Mouse (Mus musculus) MEL (cell line): Measurements from ENCODE around the gene Cntf. TPM values are rescaled to one million over a fixed set of nuclear protein-coding genes. Genes with fewer than 3 reads are reported as not detected.

ENCODE experiments used
- DNase-seq: peaks from one replicate; pipeline ENCODE4 v3.0.0; 2011; ENCODE audit warnings: low read depth, low spot score
- H3K27ac ChIP-seq: 2 replicates; pipeline ENCODE4 v1.5.1; 2012; ENCODE audit warnings: low read depth, mild to moderate bottlenecking, control low read depth, low read length, moderate library complexity; ENCODE audit not compliant: control insufficient read depth
- H3K27me3 ChIP-seq, 2 experiments: fragments of 150-350 bp in 1 of 2; sonication (generic) in 1 of 2; 2 replicates each; pipeline ENCODE4 v1.6.1; 2012; ENCODE audit warnings: low read length in 2 of 2, mild to moderate bottlenecking in 2 of 2, improper control_type of control experiment in 1 of 2, moderate library complexity in 1 of 2; ENCODE audit not compliant: insufficient read depth in 2 of 2, control insufficient read depth in 1 of 2
- H3K36me3 ChIP-seq, 2 experiments: 2 replicates each; pipeline ENCODE4 v1.6.1; 2012 to 2014; ENCODE audit warnings: low read length in 2 of 2, improper control_type of control experiment in 1 of 2, inconsistent platforms in 1 of 2, mild to moderate bottlenecking in 1 of 2; ENCODE audit not compliant: insufficient read depth in 2 of 2, control insufficient read depth in 1 of 2
- H3K4me1 ChIP-seq, 2 experiments: fragments of 150-350 bp in 1 of 2; sonication (generic) in 1 of 2; 2 replicates each; pipeline ENCODE4 v1.6.1; 2012; ENCODE audit warnings: low read length in 2 of 2, improper control_type of control experiment in 1 of 2, mild to moderate bottlenecking in 1 of 2; ENCODE audit not compliant: insufficient read depth in 2 of 2, control insufficient read depth in 1 of 2
- H3K4me3 ChIP-seq, 2 experiments: fragments of 150-350 bp in 1 of 2; sonication (generic) in 1 of 2; 2 replicates each; pipeline ENCODE4 v1.5.1; 2012; ENCODE audit warnings: low read depth in 2 of 2, low read length in 2 of 2, mild to moderate bottlenecking in 2 of 2, moderate library complexity in 2 of 2, control low read depth in 1 of 2, improper control_type of control experiment in 1 of 2; ENCODE audit not compliant: control insufficient read depth in 1 of 2, insufficient read depth in 1 of 2
- H3K79me2 ChIP-seq: 2 replicates; pipeline ENCODE4 v1.6.1; 2012; ENCODE audit warnings: mild to moderate bottlenecking, low read length, moderate library complexity; ENCODE audit not compliant: control insufficient read depth, poor library complexity, insufficient read depth
- H3K9ac ChIP-seq: 2 replicates; pipeline ENCODE4 v1.6.1; 2012; ENCODE audit warnings: low read depth, mild to moderate bottlenecking, control low read depth, low read length, moderate library complexity; ENCODE audit not compliant: control insufficient read depth, poor library complexity, severe bottlenecking
- H3K9me3 ChIP-seq: fragments of 150-350 bp; sonication (generic); replicated peaks from 2 replicates; pipeline ENCODE4 v1.6.1; 2012; ENCODE audit warnings: mild to moderate bottlenecking, low read length, improper control_type of control experiment, moderate library complexity; ENCODE audit not compliant: insufficient read depth
- BHLHE40 ChIP-seq: IDR thresholded peaks from 2 replicates; pipeline ENCODE4 v1.6.1; 2012; ENCODE audit warnings: low read depth, mild to moderate bottlenecking, inconsistent platforms, low read length, improper control_type of control experiment, borderline replicate concordance
- CTCF ChIP-seq, 3 experiments: IDR thresholded peaks in 2 of 3; conservative IDR thresholded peaks in 1 of 3; 2 replicates each; pipeline ENCODE4 v1.5.1; 2011 to 2012; ENCODE audit warnings: low read length in 3 of 3, low read depth in 2 of 3, mild to moderate bottlenecking in 2 of 3, improper control_type of control experiment in 1 of 3, inconsistent platforms in 1 of 3, mixed read lengths in 1 of 3, moderate library complexity in 1 of 3; ENCODE audit not compliant: control insufficient read depth in 1 of 3, insufficient read depth in 1 of 3, poor library complexity in 1 of 3, severe bottlenecking in 1 of 3
- ELF1 ChIP-seq: IDR thresholded peaks from 2 replicates; pipeline ENCODE4 v1.6.1; 2014; ENCODE audit warnings: low read depth, mild to moderate bottlenecking, inconsistent platforms, low read length, improper control_type of control experiment, moderate library complexity
- EP300 ChIP-seq, 2 experiments: IDR thresholded peaks; 2 replicates each; pipeline ENCODE4 v1.6.1; 2011; ENCODE audit warnings: improper control_type of control experiment in 2 of 2, low read length in 2 of 2, low read depth in 1 of 2, mild to moderate bottlenecking in 1 of 2
- ETS1 ChIP-seq: IDR thresholded peaks from 2 replicates; pipeline ENCODE4 v1.6.1; 2012; ENCODE audit warnings: low read depth, mild to moderate bottlenecking, inconsistent platforms, low read length, improper control_type of control experiment, moderate library complexity
- GABPA ChIP-seq: IDR thresholded peaks from 2 replicates; pipeline ENCODE4 v1.6.1; 2012; ENCODE audit warnings: low read depth, mild to moderate bottlenecking, inconsistent platforms, low read length, improper control_type of control experiment, moderate library complexity
- KAT2A ChIP-seq: conservative IDR thresholded peaks from 2 replicates; pipeline ENCODE4 v1.6.1; 2012; ENCODE audit warnings: low read depth, low read length, improper control_type of control experiment, inconsistent platforms
- MAFK ChIP-seq: IDR thresholded peaks from 2 replicates; pipeline ENCODE4 v1.6.1; 2011; ENCODE audit warnings: low read depth, mild to moderate bottlenecking, low read length, improper control_type of control experiment, borderline replicate concordance
- MAZ ChIP-seq: IDR thresholded peaks from 2 replicates; pipeline ENCODE4 v1.6.1; 2012; ENCODE audit warnings: low read depth, mild to moderate bottlenecking, inconsistent platforms, low read length, improper control_type of control experiment
- MEF2A ChIP-seq: IDR thresholded peaks from 2 replicates; pipeline ENCODE4 v1.6.1; 2014; ENCODE audit warnings: low read depth, mild to moderate bottlenecking, inconsistent platforms, low read length, improper control_type of control experiment; ENCODE audit not compliant: poor library complexity, insufficient replicate concordance, severe bottlenecking; ENCODE audit errors: extremely low read depth
- MXI1 ChIP-seq: IDR thresholded peaks from 2 replicates; pipeline ENCODE4 v1.6.1; 2011; ENCODE audit warnings: mild to moderate bottlenecking, low read depth, low read length, improper control_type of control experiment
- MYB ChIP-seq: IDR thresholded peaks from 2 replicates; pipeline ENCODE4 v1.6.1; 2011; ENCODE audit warnings: mild to moderate bottlenecking, low read depth, low read length, improper control_type of control experiment
- NELFE ChIP-seq: IDR thresholded peaks from 2 replicates; pipeline ENCODE4 v1.6.1; 2011; ENCODE audit warnings: low read depth, low read length, improper control_type of control experiment
- NRF1 ChIP-seq: IDR thresholded peaks from 2 replicates; pipeline ENCODE4 v1.6.1; 2014; ENCODE audit warnings: low read depth, mild to moderate bottlenecking, inconsistent platforms, low read length, improper control_type of control experiment, moderate library complexity; ENCODE audit not compliant: poor library complexity, insufficient read depth, severe bottlenecking
- POLR2A ChIP-seq, 2 experiments: IDR thresholded peaks; 2 replicates each; pipeline ENCODE4 v1.6.1; 2011 to 2012; ENCODE audit warnings: low read length in 2 of 2, mild to moderate bottlenecking in 2 of 2, control low read depth in 1 of 2, improper control_type of control experiment in 1 of 2, low read depth in 1 of 2, moderate library complexity in 1 of 2; ENCODE audit not compliant: control insufficient read depth in 1 of 2, insufficient read depth in 1 of 2, poor library complexity in 1 of 2
- POLR2AphosphoS2 ChIP-seq: IDR thresholded peaks from 2 replicates; pipeline ENCODE4 v1.6.1; 2011; ENCODE audit warnings: low read length, improper control_type of control experiment
- RAD21 ChIP-seq: IDR thresholded peaks from 2 replicates; pipeline ENCODE4 v1.6.1; 2011; ENCODE audit warnings: mild to moderate bottlenecking, low read depth, low read length, improper control_type of control experiment
- RCOR1 ChIP-seq: IDR thresholded peaks from 2 replicates; pipeline ENCODE4 v1.6.1; 2012; ENCODE audit warnings: low read depth, mild to moderate bottlenecking, inconsistent platforms, low read length, improper control_type of control experiment
- SIN3A ChIP-seq: IDR thresholded peaks from 2 replicates; pipeline ENCODE4 v1.6.1; 2012; ENCODE audit warnings: low read length, improper control_type of control experiment, inconsistent platforms
- SMC3 ChIP-seq: IDR thresholded peaks from 2 replicates; pipeline ENCODE4 v1.6.1; 2011; ENCODE audit warnings: low read depth, low read length, improper control_type of control experiment
- TBP ChIP-seq: IDR thresholded peaks from 2 replicates; pipeline ENCODE4 v1.8.0; 2011; ENCODE audit warnings: low read depth, low read length, improper control_type of control experiment
- TCF12 ChIP-seq: IDR thresholded peaks from 2 replicates; pipeline ENCODE4 v1.6.1; 2014; ENCODE audit warnings: low read depth, mild to moderate bottlenecking, inconsistent platforms, low read length, improper control_type of control experiment, moderate library complexity
- USF2 ChIP-seq, 2 experiments: IDR thresholded peaks; 2 replicates each; pipeline ENCODE4 v1.6.1; 2011 to 2012; ENCODE audit warnings: improper control_type of control experiment in 2 of 2, low read length in 2 of 2, borderline replicate concordance in 1 of 2, inconsistent platforms in 1 of 2, low read depth in 1 of 2, mild to moderate bottlenecking in 1 of 2; ENCODE audit not compliant: insufficient read depth in 1 of 2
- ZC3H11A ChIP-seq: IDR thresholded peaks from 2 replicates; pipeline ENCODE4 v1.6.1; 2012; ENCODE audit warnings: low read depth, mild to moderate bottlenecking, inconsistent platforms, low read length, improper control_type of control experiment
- ZKSCAN1 ChIP-seq: IDR thresholded peaks from 2 replicates; pipeline ENCODE4 v1.6.1; 2012; ENCODE audit warnings: low read depth, mild to moderate bottlenecking, inconsistent platforms, low read length, improper control_type of control experiment, moderate library complexity
- ZNF384 ChIP-seq: IDR thresholded peaks from 2 replicates; pipeline ENCODE4 v1.6.1; 2012; ENCODE audit warnings: low read depth, mild to moderate bottlenecking, inconsistent platforms, low read length, improper control_type of control experiment
- polyA plus RNA-seq, 2 experiments: library from polyadenylated mRNA; stranded (reverse) in 1 of 2; unstranded in 1 of 2; fragments of >175 nt in 1 of 2; fragments of >200 nt in 1 of 2; gene quantifications; 2 replicates each; pipeline versions ENCODE4 v1.2.1 to v1.2.4; 2012; ENCODE audit warnings: low replicate concordance in 2 of 2, low read depth in 1 of 2; ENCODE audit not compliant: insufficient read length in 2 of 2, insufficient read depth in 1 of 2, missing spikeins in 1 of 2
- total RNA-seq: library from RNA; depleted of rRNA; stranded (reverse); fragments of 300-350 nt; gene quantifications from 2 replicates; pipeline ENCODE4 v1.2.3, GENCODE M21; 2012

The Cntf gene
- total and polyA plus RNA-seq, 3 experiments: 3.2 to 8.2 TPM; not detected in 1

DNA sequence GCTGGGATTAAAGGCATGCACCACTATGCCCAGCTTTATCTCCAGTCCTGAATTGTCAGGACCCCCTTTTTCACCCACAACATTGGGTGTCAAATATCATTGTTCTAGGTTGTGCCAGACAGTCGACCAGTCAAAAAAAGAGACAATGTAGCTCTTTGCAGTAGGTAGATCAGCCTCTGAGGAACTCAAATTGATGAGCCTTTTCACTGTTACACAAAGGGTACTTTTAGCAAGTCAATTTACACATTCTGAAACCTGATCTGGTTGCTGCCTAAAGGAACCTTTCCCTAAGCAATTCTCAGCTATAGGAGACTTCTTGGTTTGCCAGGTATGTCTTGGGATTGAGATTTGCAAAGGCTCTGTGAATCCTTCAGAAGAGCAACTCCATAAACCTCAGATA lies 34.4 kb downstream of the Cntf start:
- H3K9ac ChIP-seq: no peak overlapping the region

DNA sequence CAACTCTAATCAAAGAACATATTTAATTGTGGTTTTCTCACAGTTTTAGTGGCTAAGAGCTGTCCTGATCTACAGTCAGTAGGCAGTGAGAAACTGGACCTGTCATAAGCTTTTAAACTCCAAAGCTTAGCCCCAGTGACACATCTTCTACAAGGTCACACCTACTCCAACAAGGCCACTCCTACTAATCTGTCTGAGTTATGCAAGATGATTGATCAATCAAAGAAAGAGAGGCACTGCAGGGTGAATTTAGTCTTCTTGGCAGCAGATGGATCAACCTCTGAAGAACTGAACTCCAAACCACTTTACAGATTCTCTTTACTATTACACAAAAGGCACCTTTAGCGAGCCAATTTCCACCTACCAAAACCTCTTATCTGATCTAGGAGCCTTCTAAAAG lies 39.6 kb downstream of the Cntf start:
- Histone ChIP-seq H3K27me3 (no peaks in the 10 kb centered on the region), H3K9ac (no peak overlapping the region), H3K79me2 (no peaks in the 10 kb centered on the region), H3K9me3 (no peaks in the 10 kb centered on the region), H3K36me3 (no peaks in the 10 kb centered on the region), H3K4me1 (no peaks in the 10 kb centered on the region), H3K4me3 (no peak overlapping the region), H3K27ac (no peak overlapping the region)
- TF ChIP-seq NRF1 (no peak), ZC3H11A (no peak), NELFE (no peak), MYB (no peak), CTCF (IDR thresholded peaks at IDR 0.05 in 2 of 3, conservative IDR thresholded peaks at IDR 0.05 in 1 of 3; ENCODE audit: control insufficient read depth in 1 of 3, insufficient read depth in 1 of 3, low read depth in 2 of 3, low read length in 3 of 3, poor library complexity in 1 of 3, severe bottlenecking in 1 of 3) (no peak), EP300 (IDR thresholded peaks at IDR 0.05; ENCODE audit: low read depth in 1 of 2, low read length in 2 of 2) (no peak), GABPA (no peak), POLR2AphosphoS2 (no peak), RAD21 (no peak), ELF1 (no peak), TCF12 (no peak), TBP (no peak), MEF2A (no peak)
- no peak for DNase-seq

More for the DNA sequence above, 34.4 kb downstream of the Cntf start:
- H3K4me3 ChIP-seq: no peak overlapping the region
- no peaks in the 10 kb centered on the region for H3K9me3 ChIP-seq
- H3K36me3 ChIP-seq: no peaks in the 10 kb centered on the region
- H3K79me2 ChIP-seq: no peaks in the 10 kb centered on the region
- no peaks in the 10 kb centered on the region for H3K4me1 ChIP-seq
- H3K27me3 ChIP-seq: no peaks in the 10 kb centered on the region
- H3K27ac ChIP-seq: no peak overlapping the region
- no peak for TF ChIP-seq GABPA
- no peak for TF ChIP-seq ZNF384
- TF ChIP-seq RCOR1: no peak
- TF ChIP-seq TBP: no peak
- no peak for TF ChIP-seq BHLHE40
- TF ChIP-seq MXI1: no peak
- TF ChIP-seq KAT2A: no peak
- TF ChIP-seq SIN3A: no peak
- no peak for TF ChIP-seq SMC3
- TF ChIP-seq MAFK: no peak
- TF ChIP-seq MAZ: no peak
- TF ChIP-seq POLR2A (IDR thresholded peaks at IDR 0.05; ENCODE audit: control insufficient read depth in 1 of 2, insufficient read depth in 1 of 2, low read depth in 1 of 2, low read length in 2 of 2, poor library complexity in 1 of 2): no peak
- no peak for TF ChIP-seq ETS1
- no peak for TF ChIP-seq ZKSCAN1
- no peak for TF ChIP-seq POLR2AphosphoS2
- TF ChIP-seq USF2 (IDR thresholded peaks at IDR 0.05; ENCODE audit: borderline replicate concordance in 1 of 2, insufficient read depth in 1 of 2, low read depth in 1 of 2, low read length in 2 of 2): no peak
- no peak for TF ChIP-seq ZC3H11A
- DNase-seq: no peak
